Mouse (Mus musculus) G1E-ER4 (cell line): ENCODE results near the gene Tas1r1. TPM values are rescaled to one million over a fixed set of nuclear protein-coding genes. Genes with fewer than 3 reads are reported as not detected.

Experiments
- GATA1 ChIP-seq: IDR thresholded peaks from one replicate; pipeline ENCODE4 v1.8.0; 2012; ENCODE audit warnings: low read length, inconsistent platforms
- polyA plus RNA-seq: library from polyadenylated mRNA; stranded (reverse); fragments of >175 nt; gene quantifications from 2 replicates; pipeline ENCODE4 v1.2.3, GENCODE M21; 2012

The Tas1r1 gene
- polyA plus RNA-seq, 1 experiment = not detected

- TF ChIP-seq GATA1 = no peak
Observed at GRCm38 (mm10) chr4:152007481-152008147, 30.8 kb downstream of the Tas1r1 start.

DNA sequence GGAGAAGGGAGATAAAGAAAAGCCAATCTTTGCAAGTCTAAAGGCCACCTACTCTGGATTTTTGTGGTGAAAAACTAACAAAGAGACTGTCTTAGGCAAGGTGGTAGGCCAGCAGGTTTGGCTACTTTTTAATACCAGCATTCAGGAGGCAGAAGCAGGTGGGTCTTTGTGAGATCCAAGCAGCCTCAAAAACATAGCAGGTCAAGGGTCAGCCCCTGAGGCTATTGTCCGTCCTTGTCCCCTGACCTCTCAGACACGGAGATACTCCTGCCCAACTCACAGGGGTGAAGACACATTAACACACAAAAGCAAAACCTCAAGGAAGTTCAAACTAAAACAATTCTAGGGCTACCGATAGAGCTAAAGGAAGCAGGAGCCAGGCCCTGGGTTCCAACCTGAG lies 31.6 kb downstream of the Tas1r1 start:
- TF ChIP-seq GATA1 = no peak

DNA sequence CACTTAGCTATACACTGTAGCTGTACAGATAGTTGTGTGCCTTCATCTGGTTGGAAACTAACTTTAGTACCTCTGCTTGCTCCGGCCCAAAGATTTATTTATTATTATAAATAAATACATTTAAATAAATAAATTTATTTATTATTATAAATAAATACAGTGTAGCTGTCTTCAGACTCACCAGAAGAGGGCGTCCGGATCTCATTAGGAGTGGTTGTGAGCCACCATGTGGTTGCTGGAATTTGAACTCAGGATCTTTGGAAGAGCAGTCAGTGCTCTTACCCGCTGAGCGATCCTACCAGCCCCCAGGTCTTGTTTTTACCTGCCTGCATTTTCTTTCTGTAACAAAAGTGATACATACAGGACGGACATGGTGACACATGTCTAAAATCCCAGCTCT lies 32.2 kb downstream of the Tas1r1 start:
- no peak for TF ChIP-seq GATA1

- TF ChIP-seq GATA1 = no peak
Observed at GRCm38 (mm10) chr4:152002063-152002462, 36.3 kb downstream of the Tas1r1 start.

DNA sequence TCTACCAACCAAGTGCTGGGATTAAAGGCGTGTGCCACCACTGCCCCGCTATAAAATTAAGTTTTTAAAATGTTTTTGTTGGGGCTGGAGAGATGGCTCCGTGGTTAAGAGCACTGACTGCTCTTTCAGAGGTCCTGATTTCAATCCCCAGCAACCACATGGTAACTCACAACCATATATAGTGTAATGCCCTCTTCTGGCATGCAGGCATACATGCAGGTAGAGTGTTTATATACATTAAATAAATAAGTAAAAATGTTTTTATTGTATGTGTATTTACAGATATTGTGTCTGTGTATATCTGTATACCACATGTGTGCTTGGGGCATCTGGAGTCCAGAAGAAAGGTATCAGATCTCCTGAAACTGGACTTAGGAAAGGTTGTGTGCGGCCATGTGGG lies 37.0 kb downstream of the Tas1r1 start:
- no peak for TF ChIP-seq GATA1

GRCm38 (mm10) chr4:152000906-152001305 lies 37.5 kb downstream of the Tas1r1 start:
- TF ChIP-seq GATA1 = no peak

DNA sequence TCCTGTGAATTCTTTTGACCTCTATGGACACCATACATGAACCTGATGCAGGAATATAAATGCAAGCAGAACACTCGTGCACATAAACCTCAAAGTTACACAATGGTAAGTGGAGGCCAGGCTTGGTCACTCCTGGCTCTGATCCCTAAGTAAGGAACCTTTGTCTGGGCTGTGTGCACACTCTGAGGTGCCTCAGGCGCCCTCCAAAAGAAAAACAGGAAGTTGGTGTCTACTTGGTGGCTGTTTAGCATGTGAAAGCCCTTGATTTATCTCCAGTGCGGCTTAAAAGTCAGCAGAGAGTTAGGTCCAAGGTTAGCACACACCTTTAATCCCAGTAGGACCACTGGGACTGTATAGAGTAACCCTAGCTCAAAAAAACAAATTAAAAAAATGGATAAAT lies 38.9 kb downstream of the Tas1r1 start:
- TF ChIP-seq GATA1 = no peak

GRCm38 (mm10) chr4:151997701-151998100 lies 40.7 kb downstream of the Tas1r1 start:
- no peak for TF ChIP-seq GATA1

DNA sequence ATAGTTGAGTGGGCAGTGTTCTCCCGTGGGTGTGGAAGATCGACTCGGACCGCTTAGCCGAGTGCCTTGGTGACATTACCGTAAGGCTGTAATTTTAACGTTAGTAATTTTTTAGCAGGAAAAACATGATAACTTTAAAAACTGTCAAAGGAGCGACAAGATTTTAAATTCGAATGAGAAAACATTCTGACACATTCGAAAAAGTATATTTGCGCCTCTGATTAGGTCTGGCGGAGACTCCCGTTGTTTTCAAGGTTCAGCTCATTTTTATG lies 41.5 kb downstream of the Tas1r1 start:
- no peak for TF ChIP-seq GATA1

GRCm38 (mm10) chr4:151996173-151996950 lies 42.0 kb downstream of the Tas1r1 start, which contains the start of gene Phf13:
Gene Phf13 (minus strand): TSS chr4:151996258.
- no peak for TF ChIP-seq GATA1

DNA sequence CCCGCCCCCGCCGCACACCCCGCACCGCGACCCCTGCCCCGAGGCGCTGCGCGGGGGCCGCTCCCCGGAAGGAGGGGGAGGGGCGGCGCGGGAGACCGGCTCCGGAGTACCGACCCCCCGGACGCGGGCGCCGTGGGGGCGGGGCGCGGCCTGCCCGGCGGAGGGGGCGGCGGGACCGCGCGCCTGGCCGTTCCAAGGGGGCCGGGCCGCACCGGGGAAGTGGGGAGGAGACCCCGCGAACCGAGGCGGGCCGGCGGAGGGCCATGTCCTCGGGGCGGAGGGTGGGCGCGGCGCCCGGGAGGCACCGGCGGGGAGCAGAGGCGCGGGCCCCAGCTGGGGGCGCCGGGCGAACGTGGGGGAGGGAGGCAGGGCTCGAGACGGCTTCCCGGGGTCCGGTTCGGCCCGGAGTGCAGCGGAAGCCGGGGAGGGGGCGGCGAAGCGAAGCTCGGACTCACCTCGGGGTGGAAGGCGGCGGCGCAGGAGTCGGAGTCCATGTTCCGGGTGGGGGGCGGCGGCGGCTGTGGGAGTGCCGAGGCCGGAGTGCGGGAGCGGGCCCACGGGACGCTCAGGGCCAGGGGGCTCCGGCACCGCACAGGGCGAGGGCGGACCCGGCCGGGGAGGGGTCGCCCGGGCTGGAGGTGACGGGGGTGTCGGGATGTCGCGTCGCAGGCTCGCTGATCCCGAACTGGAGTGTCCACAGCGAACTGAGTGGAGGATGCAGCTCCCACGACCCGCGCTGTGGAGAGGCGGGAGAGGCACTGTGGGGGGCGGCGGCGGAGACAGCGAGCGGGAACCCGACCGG lies 42.8 kb downstream of the Tas1r1 start:
- no peak for TF ChIP-seq GATA1

DNA sequence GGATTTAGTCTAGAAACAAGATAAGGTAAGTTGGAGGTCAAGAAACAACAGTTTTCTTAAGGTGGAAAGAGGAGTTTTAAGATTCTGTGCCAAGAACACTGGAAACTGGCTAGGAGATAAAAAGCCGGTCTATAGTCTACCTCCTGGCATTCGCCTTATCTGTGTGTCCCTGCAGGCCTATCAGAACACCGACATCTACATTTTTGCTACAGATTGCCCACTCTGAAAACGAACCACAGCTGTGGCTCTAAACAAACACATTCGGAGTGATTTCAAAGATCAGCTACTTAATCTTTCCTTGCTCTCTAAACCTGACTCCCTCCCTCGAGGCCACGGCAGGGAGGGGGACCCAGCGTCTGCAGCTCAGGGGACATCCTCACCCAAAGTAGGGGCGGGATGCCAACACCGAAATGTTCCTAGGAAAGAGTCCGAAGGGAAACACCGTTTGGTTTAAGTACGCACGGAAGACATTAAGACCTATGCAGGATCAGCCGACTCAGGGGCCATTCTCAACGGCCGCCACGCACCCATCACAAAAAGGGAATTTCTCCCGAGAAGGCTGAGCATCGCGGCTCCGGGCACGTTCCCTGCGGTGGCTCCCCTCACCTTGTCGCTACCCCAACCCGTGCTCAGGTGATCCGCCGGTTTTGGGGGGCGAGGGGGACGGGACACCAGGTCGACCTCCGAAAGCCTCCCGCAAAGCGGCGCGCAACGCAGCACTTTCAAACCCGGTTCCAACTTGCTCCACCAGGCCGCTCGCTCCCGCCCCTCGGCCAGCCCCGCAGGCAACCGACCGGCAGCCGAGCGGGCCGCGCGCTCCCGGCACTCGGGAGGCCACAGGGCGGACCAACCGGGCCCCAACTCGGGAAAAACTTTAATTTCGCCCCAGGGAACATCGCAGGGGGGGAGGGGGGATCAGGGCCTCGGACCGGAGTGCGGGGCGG lies 43.9 kb downstream of the Tas1r1 start:
- TF ChIP-seq GATA1 = peak; percentile 68

DNA sequence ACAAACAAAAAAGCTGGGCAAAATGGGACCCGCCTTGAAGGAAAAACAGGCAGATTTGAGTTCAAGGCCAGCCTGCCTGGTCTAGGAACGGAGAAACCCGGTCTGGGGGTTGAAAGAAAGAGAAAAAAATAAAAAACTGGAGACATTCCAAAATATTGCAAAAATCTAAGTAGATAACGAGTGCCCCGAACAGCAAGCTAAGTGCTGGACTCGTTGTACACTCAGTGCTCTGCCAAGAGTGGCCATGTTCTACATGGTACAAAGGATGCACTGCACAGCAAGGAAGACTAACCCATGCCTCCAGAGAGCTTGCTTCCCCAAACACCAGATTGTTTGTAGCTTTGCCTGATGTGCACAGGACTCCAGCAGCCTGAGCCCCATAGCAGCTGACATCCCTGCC lies 45.3 kb downstream of the Tas1r1 start:
- TF ChIP-seq GATA1 = no peak

GRCm38 (mm10) chr4:151992091-151992490 lies 46.3 kb downstream of the Tas1r1 start:
- no peak for TF ChIP-seq GATA1

GRCm38 (mm10) chr4:151989110-151989488 lies 49.3 kb downstream of the Tas1r1 start:
- TF ChIP-seq GATA1 = no peak
